16 mouse cellular contexts compared by ENCODE assay signal in the genomic region with DNA sequence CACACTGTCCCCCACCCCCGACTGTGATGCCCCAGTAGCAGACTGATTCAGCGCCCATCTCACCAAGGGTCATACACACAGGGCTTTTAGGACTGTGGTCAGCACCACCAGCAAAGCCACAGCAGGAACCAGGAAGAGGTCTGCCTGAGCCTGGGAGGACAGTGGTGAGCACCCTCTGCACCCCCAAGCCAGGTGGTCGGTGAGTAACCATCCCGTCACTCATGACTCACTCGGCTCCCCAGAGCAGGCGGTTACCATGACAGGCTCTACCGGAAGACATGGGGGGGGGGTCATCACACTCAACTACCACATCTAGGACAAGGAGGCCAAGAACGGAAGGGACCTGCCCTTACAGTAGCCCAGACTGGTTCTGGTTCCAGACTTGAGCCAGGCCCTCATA. TPM values are rescaled to one million over a fixed set of nuclear protein-coding genes. Genes with fewer than 3 reads are reported as not detected.
DNase-seq lines count a peak whose midpoint lies in the region; ATAC-seq lines count a peak whose summit lies in the region.
"Had no signal": no experiment of that assay in that cellular context is flagged by ENCODE, and none has a peak within 500 bp of the region (broad histone marks: within the 10 kb centered on the region; RNA-seq: fewer than 3 reads in every experiment).

No protein-coding gene starts in this region.

- no peaks in the 10 kb centered on the region for H3K36me3 ChIP-seq in forebrain, embryonic 11.5 days (ENCODE audit: control insufficient read depth, insufficient read depth, low read length)
- no peaks in the 10 kb centered on the region for H3K36me3 ChIP-seq in hindbrain, embryonic 15.5 days
- H3K36me3 ChIP-seq in neural tube, embryonic 15.5 days, result no peaks in the 10 kb centered on the region
- H3K36me3 ChIP-seq: heart, embryonic 15.5 days; limb, embryonic 15.5 days had no signal

- H3K4me3 ChIP-seq in forebrain, embryonic 11.5 days (ENCODE audit: low read depth, low read length), result no peak overlapping the region
- H3K4me3 ChIP-seq in hindbrain, embryonic 15.5 days, result no peak overlapping the region
- H3K4me3 ChIP-seq in neural tube, embryonic 15.5 days (replicated peaks), result no peak overlapping the region
- H3K4me3 ChIP-seq: heart, embryonic 15.5 days; limb, embryonic 15.5 days had no signal

- H3K4me2 ChIP-seq in forebrain, embryonic 11.5 days (ENCODE audit: low read depth, low read length, severe bottlenecking), result peak overlapping the region; percentile 97; the same call in 1 of the 2 replicates
- 0 out of 2 replicates have a peak overlapping the region, but pooled peaks have one; percentile 1 for H3K4me2 ChIP-seq in hindbrain, embryonic 15.5 days
- H3K4me2 ChIP-seq in neural tube, embryonic 15.5 days, result 0 out of 2 replicates have a peak overlapping the region, but pooled peaks have one; percentile 2
- H3K4me2 ChIP-seq: heart, embryonic 15.5 days; limb, embryonic 15.5 days had no signal

- H3K4me1 ChIP-seq in forebrain, embryonic 11.5 days (replicated peaks; ENCODE audit: control insufficient read depth, insufficient read depth, low read length), result peaks cover 48% of the 10 kb centered on the region
- H3K4me1 ChIP-seq in hindbrain, embryonic 15.5 days (replicated peaks), result peaks cover 49% of the 10 kb centered on the region
- peaks cover 41% of the 10 kb centered on the region for H3K4me1 ChIP-seq in neural tube, embryonic 15.5 days

- ATAC-seq in forebrain, embryonic 11.5 days (replicated peaks; ENCODE audit: low FRiP score), result no peak
- no peak for ATAC-seq in hindbrain, embryonic 15.5 days (ENCODE audit: low FRiP score, low read depth)
- no peak for ATAC-seq in neural tube, embryonic 15.5 days (ENCODE audit: low FRiP score)

- peak overlapping the region; percentile 93; the same call in 1 of the 2 replicates for H3K9ac ChIP-seq in forebrain, embryonic 11.5 days (ENCODE audit: low read length)
- no peak overlapping the region for H3K9ac ChIP-seq in hindbrain, embryonic 15.5 days
- H3K9ac ChIP-seq in neural tube, embryonic 15.5 days (replicated peaks), result no peak overlapping the region
- H3K9ac ChIP-seq: heart, embryonic 15.5 days; limb, embryonic 15.5 days had no signal

- H3K27me3 ChIP-seq in forebrain, embryonic 11.5 days (ENCODE audit: control insufficient read depth, insufficient read depth, low read length), result peaks cover 21% of the 10 kb centered on the region
- H3K27me3 ChIP-seq in hindbrain, embryonic 15.5 days, result peaks cover 40% of the 10 kb centered on the region
- H3K27me3 ChIP-seq in neural tube, embryonic 15.5 days (replicated peaks), result peaks cover 42% of the 10 kb centered on the region

- H3K27ac ChIP-seq in forebrain, embryonic 11.5 days (ENCODE audit: low read depth, low read length), result no peak overlapping the region
- no peak overlapping the region for H3K27ac ChIP-seq in hindbrain, embryonic 15.5 days (replicated peaks)
- 0 out of 2 replicates have a peak overlapping the region, but pooled peaks have one; percentile 75 for H3K27ac ChIP-seq in neural tube, embryonic 15.5 days (replicated peaks)
- H3K27ac ChIP-seq: heart, embryonic 15.5 days; limb, embryonic 15.5 days had no signal

- WGBS in forebrain, embryonic 11.5 days, result 75% methylated on average over 8 of the region's 8 CpGs
- 69% methylated on average over 8 of the region's 8 CpGs for WGBS in hindbrain, embryonic 15.5 days
- WGBS in neural tube, embryonic 15.5 days, result 75% methylated on average over 8 of the region's 8 CpGs

- H3K9me3 ChIP-seq in forebrain, embryonic 11.5 days (ENCODE audit: control insufficient read depth, low read length), result no peaks in the 10 kb centered on the region
- H3K9me3 ChIP-seq in hindbrain, embryonic 15.5 days, result no peaks in the 10 kb centered on the region
- no peaks in the 10 kb centered on the region for H3K9me3 ChIP-seq in neural tube, embryonic 15.5 days (replicated peaks)
- H3K9me3 ChIP-seq: heart, embryonic 15.5 days; limb, embryonic 15.5 days had no signal

- peak; percentile 34 for DNase-seq in urinary bladder, postnatal 14 days (ENCODE audit: low spot score)
- no peak for DNase-seq in urinary bladder, postnatal 25 days (ENCODE audit: low spot score)
- no peak for DNase-seq in forebrain, embryonic 11.5 days (ENCODE audit: low spot score)
- no peak for DNase-seq in adrenal gland, adult 2 months
- DNase-seq in kidney, postnatal 25 days, result no peak
- DNase-seq in left cerebral cortex, postnatal 10 days (ENCODE audit: extremely low spot score in 1 of 2, low spot score in 2 of 2), result no peak
- DNase-seq: adrenal gland, postnatal 10 days; kidney, postnatal 10 days; lung, adult 2 months; right cerebral cortex, adult 18-20 months; thymus, postnatal 36 days had no signal

- intact Hi-C loops in left cerebral cortex, postnatal 10 days (cut with DNase I), result no loop called here

RNA-seq across cellular contexts. Expression of a gene that starts 7.7 kb away (rescaled TPM):
- 146 and 153 TPM in 2 replicates for polyA plus RNA-seq in forebrain, embryonic 11.5 days (2014; fragmentation: Nextera tagmentation; extraction: Ambion mirVana)
- polyA plus RNA-seq in hindbrain, embryonic 15.5 days (2015; fragmentation: Nextera tagmentation; extraction: Ambion mirVana), result 28.8 and 42.8 TPM in 2 replicates
- 16.6 and 20.2 TPM in 2 replicates for polyA plus RNA-seq in neural tube, embryonic 15.5 days (2015; fragmentation: Nextera tagmentation; extraction: Ambion mirVana)
- 1 to 10 TPM in 1 of 2 experiments, under 1 TPM in 1; 0.86 to 1.2 TPM for total RNA-seq in adrenal gland, adult 2 months (2021)
- 1.0 and 1.1 TPM in 2 replicates for polyA plus RNA-seq in adrenal gland, adult 2 months (2012; rRNA removed)
- total RNA-seq in left cerebral cortex, postnatal 10 days (2021), result 10 to 100 TPM; 44.4 to 52.6 TPM
- total RNA-seq: megakaryocyte, adult 5-6 weeks had no signal

Comparison
In these comparisons a context has a peak if more than half of its experiments do, and no peak if none do; other contexts are left out.
1. H3K4me2 ChIP-seq: peak in every context shown above with its lines; median percentile 97 in forebrain, embryonic 11.5 days; 2 in neural tube, embryonic 15.5 days; 1 in hindbrain, embryonic 15.5 days.